Mouse (Mus musculus) WW6 (cell line): ENCODE measurements around the gene Got1.

ENCODE experiments used
- DNase-seq: peaks from one replicate; pipeline ENCODE4 v3.0.0-alpha.2; 2013; ENCODE audit warnings: low read depth, low spot score

Gene Got1

GRCm38 (mm10) chr19:43524187-43525103 lies at the start of gene Got1:
Gene Got1 (minus strand): TSS chr19:43524605.
- DNase-seq: peak; percentile 90

GRCm38 (mm10) chr19:43570831-43571790 lies 46.7 kb upstream of the Got1 start:
- peak; percentile 68 for DNase-seq

GRCm38 (mm10) chr19:43569133-43569532 lies 44.7 kb upstream of the Got1 start:
- no peak for DNase-seq

- no peak for DNase-seq
These were observed 43.9 kb upstream of the Got1 start for GRCm38 (mm10) chr19:43568298-43568697.

GRCm38 (mm10) chr19:43563166-43563565 lies 38.8 kb upstream of the Got1 start:
- DNase-seq: no peak

- DNase-seq: no peak
These were observed 37.4 kb upstream of the Got1 start for GRCm38 (mm10) chr19:43561841-43562240.

GRCm38 (mm10) chr19:43560244-43560643 lies 35.8 kb upstream of the Got1 start:
- no peak for DNase-seq

- no peak for DNase-seq
These were observed 27.1 kb upstream of the Got1 start for GRCm38 (mm10) chr19:43551493-43551890.

- DNase-seq: no peak
These were observed 26.5 kb upstream of the Got1 start for GRCm38 (mm10) chr19:43550706-43551492.

- no peak for DNase-seq
These were observed 23.7 kb upstream of the Got1 start for GRCm38 (mm10) chr19:43548060-43548459.

GRCm38 (mm10) chr19:43546337-43547117 lies 22.1 kb upstream of the Got1 start:
- no peak for DNase-seq

GRCm38 (mm10) chr19:43535372-43535771 lies 11.0 kb upstream of the Got1 start:
- DNase-seq: no peak

GRCm38 (mm10) chr19:43530921-43531320 lies 6.5 kb upstream of the Got1 start:
- no peak for DNase-seq

GRCm38 (mm10) chr19:43530197-43530770 lies 5.9 kb upstream of the Got1 start:
- peak; percentile 59 for DNase-seq

GRCm38 (mm10) chr19:43528056-43528587 lies 3.7 kb upstream of the Got1 start:
- no peak for DNase-seq

- DNase-seq: no peak
These were observed 2.7 kb upstream of the Got1 start for GRCm38 (mm10) chr19:43527131-43527530.

GRCm38 (mm10) chr19:43526025-43526424 lies 1.6 kb upstream of the Got1 start:
- no peak for DNase-seq

GRCm38 (mm10) chr19:43525566-43525965 lies 1.2 kb upstream of the Got1 start:
- DNase-seq: no peak

- DNase-seq: no peak
These were observed 688 bp upstream of the Got1 start for GRCm38 (mm10) chr19:43525104-43525482.

- no peak for DNase-seq
These were observed 854 bp downstream of the Got1 start for GRCm38 (mm10) chr19:43523551-43523950.
